In the genomic region with DNA sequence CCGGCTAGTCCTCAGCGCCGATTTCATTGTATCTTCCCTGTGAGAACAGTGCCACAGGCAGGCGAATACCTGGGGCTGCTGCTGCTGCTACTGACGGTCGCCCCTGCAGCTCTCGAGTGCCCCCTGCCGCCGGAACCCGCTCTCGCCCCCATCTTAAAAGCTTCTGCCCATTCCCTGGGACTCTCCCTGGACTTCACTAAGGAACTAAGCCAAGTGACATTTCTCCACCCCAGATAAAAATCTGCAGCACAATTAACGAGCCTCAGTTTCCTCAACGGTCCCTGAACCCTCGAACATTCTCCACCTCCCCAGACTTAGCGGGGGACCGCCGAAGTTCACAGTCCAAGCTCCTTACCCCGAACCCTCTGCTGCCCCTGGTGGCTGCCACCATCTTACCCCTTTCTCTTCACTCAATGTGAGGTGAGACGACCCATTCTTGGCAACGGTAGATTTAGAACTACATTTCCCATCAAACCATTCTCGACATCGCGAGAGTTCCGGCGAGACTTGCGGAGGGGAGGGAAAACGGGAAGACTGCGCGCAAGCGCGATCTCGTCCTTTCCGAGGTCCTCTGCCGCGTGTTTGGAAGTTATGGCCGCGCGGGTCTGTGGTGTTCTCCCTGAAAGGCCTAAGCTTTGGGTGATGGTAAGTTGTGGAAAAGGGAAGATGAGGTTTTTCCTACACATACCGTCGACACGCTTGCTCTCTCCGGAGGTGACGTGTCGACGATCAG, we compare ENCODE assay signal across 8 mouse cellular contexts. TPM values are rescaled to one million over a fixed set of nuclear protein-coding genes. Genes with fewer than 3 reads are reported as not detected.
DNase-seq lines count a peak whose midpoint lies in the region; ATAC-seq and TF ChIP-seq lines count a peak whose summit lies in the region.

No protein-coding gene starts in this region.

- no peaks in the 10 kb centered on the region for H3K9me3 ChIP-seq in MEL (replicated peaks; ENCODE audit: insufficient read depth, low read length)
- H3K9me3 ChIP-seq in forebrain, postnatal 0 days (ENCODE audit: low read length) = no peaks in the 10 kb centered on the region
- no peaks in the 10 kb centered on the region for H3K9me3 ChIP-seq in lung, embryonic 16.5 days (ENCODE audit: control insufficient read depth, low read length)

- TF ChIP-seq RAD21 in MEL (IDR thresholded peaks at IDR 0.05; ENCODE audit: low read depth, low read length) = peak; percentile 84

- H3K36me3 ChIP-seq in MEL (ENCODE audit: control insufficient read depth in 1 of 2, insufficient read depth in 2 of 2, low read length in 2 of 2) = peaks cover 11 to 38% of the 10 kb centered on the region in 2 experiments
- H3K36me3 ChIP-seq in forebrain, postnatal 0 days (ENCODE audit: insufficient read depth) = peaks cover 29% of the 10 kb centered on the region
- peaks cover 22% of the 10 kb centered on the region for H3K36me3 ChIP-seq in lung, embryonic 16.5 days (ENCODE audit: control insufficient read depth, insufficient read depth, low read length)

- under 1% methylated on average over 45 of the region's 45 CpGs for WGBS in cerebellum, adult 2 months
- under 1% methylated on average over 45 of the region's 45 CpGs for WGBS in forebrain, postnatal 0 days
- under 1% methylated on average over 45 of the region's 45 CpGs for WGBS in lung, embryonic 16.5 days

- H3K27ac ChIP-seq in MEL (ENCODE audit: control insufficient read depth, low read depth, low read length) = peak overlapping the region; percentile 80
- peak overlapping the region; percentile 8; the same call in 1 of the 2 replicates for H3K27ac ChIP-seq in cerebellum, adult 2 months (ENCODE audit: insufficient read depth, low read length)
- H3K27ac ChIP-seq in forebrain, postnatal 0 days (ENCODE audit: low read depth, low read length) = peak overlapping the region; percentile 81
- peak overlapping the region; percentile 56 for H3K27ac ChIP-seq in lung, embryonic 16.5 days (ENCODE audit: low read length)

- ATAC-seq in forebrain, postnatal 0 days = peak; percentile 95
- peak; percentile 92 for ATAC-seq in hematopoietic stem cell, adult 5-6 weeks (replicated peaks in 1 of 2; ENCODE audit: insufficient read depth in 1 of 2, low FRiP score in 2 of 2, low TSS enrichment in 1 of 2, low read depth in 1 of 2, poor library complexity in 2 of 2, severe bottlenecking in 2 of 2)
- ATAC-seq in lung, embryonic 16.5 days (ENCODE audit: low read depth) = peak; percentile 89

- peaks cover 2 to 27% of the 10 kb centered on the region in 2 experiments for H3K4me1 ChIP-seq in MEL (ENCODE audit: control insufficient read depth in 1 of 2, insufficient read depth in 2 of 2, low read length in 2 of 2)
- H3K4me1 ChIP-seq in cerebellum, adult 2 months (ENCODE audit: control insufficient read depth, insufficient read depth, low read length) = no peaks in the 10 kb centered on the region
- peaks cover 14% of the 10 kb centered on the region; the same call in 1 of the 2 replicates for H3K4me1 ChIP-seq in forebrain, postnatal 0 days (ENCODE audit: insufficient read depth)
- H3K4me1 ChIP-seq in lung, embryonic 16.5 days (replicated peaks; ENCODE audit: control insufficient read depth, insufficient read depth, low read length) = peaks cover 18% of the 10 kb centered on the region

- H3K79me2 ChIP-seq in MEL (ENCODE audit: control insufficient read depth, insufficient read depth, low read length, poor library complexity) = peaks cover 35% of the 10 kb centered on the region

- peak overlapping the region; percentile 87 for H3K9ac ChIP-seq in MEL (ENCODE audit: control insufficient read depth, low read depth, low read length, poor library complexity, severe bottlenecking)
- peak overlapping the region; percentile 85 for H3K9ac ChIP-seq in forebrain, postnatal 0 days
- peak overlapping the region; percentile 90 for H3K9ac ChIP-seq in lung, embryonic 16.5 days (ENCODE audit: low read length)

- peak; percentile 58 to 98 (median 81) for TF ChIP-seq CTCF in MEL (IDR thresholded peaks at IDR 0.05 in 2 of 3, conservative IDR thresholded peaks at IDR 0.05 in 1 of 3; ENCODE audit: control insufficient read depth in 1 of 3, insufficient read depth in 1 of 3, low read depth in 2 of 3, low read length in 3 of 3, poor library complexity in 1 of 3, severe bottlenecking in 1 of 3)
- peak; percentile 66 for TF ChIP-seq CTCF in cerebellum, adult 2 months (IDR thresholded peaks at IDR 0.05; ENCODE audit: borderline replicate concordance, insufficient read depth, low read depth, low read length)
- TF ChIP-seq CTCF in forebrain, postnatal 0 days (IDR thresholded peaks at IDR 0.05; ENCODE audit: low read depth) = peak; percentile 72

- H3K4me3 ChIP-seq in MEL (ENCODE audit: control insufficient read depth in 1 of 2, insufficient read depth in 1 of 2, low read depth in 2 of 2, low read length in 2 of 2) = peak overlapping the region; percentile 30 to 84
- peak overlapping the region; percentile 75 for H3K4me3 ChIP-seq in cerebellum, adult 2 months (replicated peaks; ENCODE audit: insufficient read depth, low read depth, low read length)
- peak overlapping the region; percentile 76 for H3K4me3 ChIP-seq in forebrain, postnatal 0 days (ENCODE audit: low read depth, low read length)
- peak overlapping the region; percentile 87 for H3K4me3 ChIP-seq in lung, embryonic 16.5 days (ENCODE audit: low read length)

- TF ChIP-seq EP300 in MEL (IDR thresholded peaks at IDR 0.05; ENCODE audit: low read depth in 1 of 2, low read length in 2 of 2) = no peak

- peak; percentile 100 for DNase-seq in MEL (ENCODE audit: low read depth, low spot score)
- DNase-seq in cerebellum, adult 2 months = peak; percentile 97 to 99
- peak; percentile 99 for DNase-seq in forebrain, postnatal 0 days
- DNase-seq in layer of hippocampus, adult 9-10 months (ENCODE audit: low spot score) = peak; percentile 98
- DNase-seq in ovary, postnatal 10 days (ENCODE audit: low spot score) = peak; percentile 97
- peak; percentile 97 to 99 for DNase-seq in thymus, postnatal 10 days (ENCODE audit: low spot score in 2 of 2)

- no peaks in the 10 kb centered on the region for H3K27me3 ChIP-seq in MEL (ENCODE audit: control insufficient read depth in 1 of 2, insufficient read depth in 2 of 2, low read length in 2 of 2)
- no peaks in the 10 kb centered on the region for H3K27me3 ChIP-seq in cerebellum, adult 2 months (ENCODE audit: control insufficient read depth, insufficient read depth, low read length)
- H3K27me3 ChIP-seq in forebrain, postnatal 0 days (ENCODE audit: insufficient read depth, low read length) = no peaks in the 10 kb centered on the region
- H3K27me3 ChIP-seq in lung, embryonic 16.5 days (ENCODE audit: control insufficient read depth, insufficient read depth, low read depth, low read length) = 0 out of 2 replicates have a peak, but pooled peaks cover 2% of the 10 kb centered on the region

- H3K4me2 ChIP-seq in forebrain, postnatal 0 days (ENCODE audit: low read depth) = peak overlapping the region; percentile 89
- peak overlapping the region; percentile 81 for H3K4me2 ChIP-seq in lung, embryonic 16.5 days (ENCODE audit: low read depth, low read length)

- TF ChIP-seq POLR2A in MEL (IDR thresholded peaks at IDR 0.05; ENCODE audit: control insufficient read depth in 1 of 2, insufficient read depth in 1 of 2, low read depth in 1 of 2, low read length in 2 of 2, poor library complexity in 1 of 2) = peak; percentile 97 to 99
- TF ChIP-seq POLR2A in cerebellum, adult 2 months (IDR thresholded peaks at IDR 0.05; ENCODE audit: borderline replicate concordance, insufficient read depth, low read length) = peak; percentile 74; the same call in 1 of the 2 replicates

TF ChIP-seq in MEL, 35 proteins besides CTCF, POLR2A, EP300 and RAD21 (continues in another document):
- TF ChIP-seq TAL1 (IDR thresholded peaks at IDR 0.05; ENCODE audit: low read length) = no peak
- no peak for TF ChIP-seq JUND (IDR thresholded peaks at IDR 0.05; ENCODE audit: low read depth, low read length)
- no peak for TF ChIP-seq POLR2AphosphoS2 (IDR thresholded peaks at IDR 0.05; ENCODE audit: low read length)
- TF ChIP-seq POLR2AphosphoS5 (IDR thresholded peaks at IDR 0.05; ENCODE audit: borderline replicate concordance, low read depth, low read length) = 0 out of 2 replicates have a peak, but pooled peaks have one; percentile 92
- no peak for TF ChIP-seq MAFK (IDR thresholded peaks at IDR 0.05; ENCODE audit: borderline replicate concordance, low read depth, low read length)
- no peak for TF ChIP-seq MAZ (IDR thresholded peaks at IDR 0.05; ENCODE audit: low read depth, low read length)
- no peak for TF ChIP-seq ZKSCAN1 (IDR thresholded peaks at IDR 0.05; ENCODE audit: low read depth, low read length)
- TF ChIP-seq HCFC1 (IDR thresholded peaks at IDR 0.05; ENCODE audit: low read depth, low read length) = peak; percentile 98

RNA-seq across cellular contexts. Expression of a gene that starts 17.2 kb away (rescaled TPM):
- 2.1 and 2.2 TPM in 2 replicates for total RNA-seq in MEL (2012; rRNA removed)
- polyA plus RNA-seq in MEL (2012; ENCODE audit: insufficient read depth in 1 of 2, insufficient read length in 2 of 2, low read depth in 1 of 2, low replicate concordance in 2 of 2, missing spikeins in 1 of 2) = 1 to 10 TPM in 1 of 2 experiments, not detected in 1; 8.7 TPM
- polyA plus RNA-seq in cerebellum, adult 2 months (2012; rRNA removed) = 105 and 113 TPM in 2 replicates
- total RNA-seq in forebrain, postnatal 0 days (2014; rRNA removed) = 20.7 and 22.7 TPM in 2 replicates
- polyA plus RNA-seq in forebrain, postnatal 0 days (2015; fragmentation: Nextera tagmentation; extraction: Ambion mirVana) = 24.9 and 27.6 TPM in 2 replicates
- total RNA-seq in hematopoietic stem cell, adult 5-6 weeks (2017) = not detected in 2 replicates
- 13.3 TPM in 2 replicates for polyA plus RNA-seq in lung, embryonic 16.5 days (2015; fragmentation: Nextera tagmentation; extraction: Ambion mirVana)

RNA-seq across cellular contexts. Expression of a gene that starts 17.9 kb away (rescaled TPM):
- 50.0 and 72.2 TPM in 2 replicates for total RNA-seq in MEL (2012; rRNA removed)
- polyA plus RNA-seq in MEL (2012; ENCODE audit: insufficient read depth in 1 of 2, insufficient read length in 2 of 2, low read depth in 1 of 2, low replicate concordance in 2 of 2, missing spikeins in 1 of 2) = 10 to 100 TPM in 1 of 2 experiments, not detected in 1; 44.4 TPM
- 13.7 and 14.2 TPM in 2 replicates for polyA plus RNA-seq in cerebellum, adult 2 months (2012; rRNA removed)
- total RNA-seq in forebrain, postnatal 0 days (2014; rRNA removed) = 1.5 and 3.3 TPM in 2 replicates
- polyA plus RNA-seq in forebrain, postnatal 0 days (2015; fragmentation: Nextera tagmentation; extraction: Ambion mirVana) = 3.4 and 4.8 TPM in 2 replicates
- total RNA-seq in hematopoietic stem cell, adult 5-6 weeks (2017) = 1.6 TPM in 1 of 2 replicates, not detected in the other
- polyA plus RNA-seq in lung, embryonic 16.5 days (2015; fragmentation: Nextera tagmentation; extraction: Ambion mirVana) = 5.0 and 11.0 TPM in 2 replicates

RNA-seq across cellular contexts. Expression of a gene that starts 44.5 kb away (rescaled TPM):
- total RNA-seq in MEL (2012; rRNA removed) = 6.4 and 7.7 TPM in 2 replicates
- polyA plus RNA-seq in MEL (2012; ENCODE audit: insufficient read depth in 1 of 2, insufficient read length in 2 of 2, low read depth in 1 of 2, low replicate concordance in 2 of 2, missing spikeins in 1 of 2) = 10 to 100 TPM in 1 of 2 experiments, not detected in 1; 13.7 TPM
- polyA plus RNA-seq in cerebellum, adult 2 months (2012; rRNA removed) = 1.9 and 2.2 TPM in 2 replicates
- 1.6 and 1.9 TPM in 2 replicates for total RNA-seq in forebrain, postnatal 0 days (2014; rRNA removed)
- polyA plus RNA-seq in forebrain, postnatal 0 days (2015; fragmentation: Nextera tagmentation; extraction: Ambion mirVana) = 0.75 and 0.97 TPM in 2 replicates
- 3.5 and 5.6 TPM in 2 replicates for total RNA-seq in hematopoietic stem cell, adult 5-6 weeks (2017)
- 17.9 and 19.6 TPM in 2 replicates for polyA plus RNA-seq in lung, embryonic 16.5 days (2015; fragmentation: Nextera tagmentation; extraction: Ambion mirVana)

Comparison
In these comparisons a context has a peak if more than half of its experiments do, and no peak if none do; other contexts are left out.
1. Peak in every context shown above with its lines: DNase-seq, ATAC-seq, H3K4me3 ChIP-seq and H3K27ac ChIP-seq.
2. H3K27ac ChIP-seq: peak in every context shown above with its lines; median percentile 81 in forebrain, postnatal 0 days; 80 in MEL; 56 in lung, embryonic 16.5 days; 8 in cerebellum, adult 2 months.